Comparison of ENCODE assay signal across 7 mouse cellular contexts in the genomic region with DNA sequence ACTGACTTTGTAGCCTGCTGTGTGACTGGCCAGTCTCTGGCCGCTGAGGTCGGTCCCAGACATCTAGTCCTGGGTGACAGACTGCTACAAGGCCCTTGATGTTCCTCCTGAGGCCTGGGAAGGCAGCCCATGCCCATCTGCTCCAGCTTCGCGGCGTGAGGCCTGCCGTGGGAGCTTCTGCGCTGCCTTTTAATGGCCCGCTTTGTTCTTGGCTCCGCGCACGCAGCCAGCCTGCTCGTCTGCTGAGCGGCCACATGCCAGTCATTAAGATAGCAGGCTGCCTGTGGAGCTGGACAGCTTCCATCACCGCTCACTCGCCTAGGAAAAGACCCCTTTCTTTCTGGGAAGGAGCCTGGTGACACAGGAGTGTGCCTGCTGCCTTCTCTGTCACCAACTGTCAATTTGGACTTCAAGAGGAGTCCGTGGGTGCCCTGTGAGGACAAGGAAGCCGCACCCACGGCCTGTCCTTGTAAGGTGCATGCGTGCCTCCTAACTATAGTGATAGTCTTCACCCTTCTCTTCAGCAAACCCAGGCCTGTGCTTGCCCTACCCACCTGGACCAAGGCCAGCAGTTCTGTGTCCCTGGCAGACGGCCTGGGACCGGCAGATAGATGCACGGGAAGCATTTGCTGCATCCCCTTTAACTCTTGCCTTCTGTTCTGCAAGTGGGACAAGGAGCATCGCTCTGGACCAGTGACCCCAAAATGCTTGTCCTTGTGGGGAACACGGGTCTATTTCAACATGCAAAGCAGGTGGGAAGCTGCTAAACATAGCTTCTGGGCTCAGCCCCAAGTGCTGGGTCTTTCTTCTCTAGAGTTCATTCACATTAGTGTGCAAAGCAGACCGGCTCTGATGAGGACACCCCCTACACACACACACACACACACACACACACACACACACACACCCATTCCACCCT.
DNase-seq lines count a peak whose midpoint lies in the region; ATAC-seq lines count a peak whose summit lies in the region.

No protein-coding gene starts in this region.

- peak overlapping the region; percentile 6; the same call in 1 of the 2 replicates for H3K4me3 ChIP-seq in forebrain, embryonic 13.5 days
- H3K4me3 ChIP-seq in heart, embryonic 16.5 days (ENCODE audit: low read length) = 0 out of 2 replicates have a peak overlapping the region, but pooled peaks have one; percentile 9

- H3K4me2 ChIP-seq in forebrain, embryonic 13.5 days = peak overlapping the region; percentile 37
- peak overlapping the region; percentile 52 for H3K4me2 ChIP-seq in heart, embryonic 16.5 days (ENCODE audit: low read depth, low read length)

- DNase-seq in cerebellum, adult 8-10 months = peak; percentile 88
- DNase-seq in kidney, postnatal 4 days = peak; percentile 58 to 65
- peak; percentile 54 to 58 for DNase-seq in lung, adult 18-20 months
- DNase-seq in ovary, adult 18-20 months (ENCODE audit: low spot score) = peak; percentile 54
- DNase-seq in natural killer cell, adult 2 months (ENCODE audit: low spot score in 2 of 2) = no peak

- peak overlapping the region; percentile 50 for H3K9ac ChIP-seq in forebrain, embryonic 13.5 days
- peak overlapping the region; percentile 58 for H3K9ac ChIP-seq in heart, embryonic 16.5 days (ENCODE audit: low read length)

- peak overlapping the region; percentile 98 for H3K27ac ChIP-seq in forebrain, embryonic 13.5 days
- H3K27ac ChIP-seq in heart, embryonic 16.5 days (ENCODE audit: low read length) = peak overlapping the region; percentile 93

- H3K4me1 ChIP-seq in forebrain, embryonic 13.5 days = peaks cover 35% of the 10 kb centered on the region
- peaks cover 19% of the 10 kb centered on the region for H3K4me1 ChIP-seq in heart, embryonic 16.5 days (ENCODE audit: control insufficient read depth, insufficient read depth, low read length)

- H3K27me3 ChIP-seq in forebrain, embryonic 13.5 days = no peaks in the 10 kb centered on the region
- no peaks in the 10 kb centered on the region for H3K27me3 ChIP-seq in heart, embryonic 16.5 days (ENCODE audit: control insufficient read depth, insufficient read depth, low read length)

- ATAC-seq in forebrain, embryonic 13.5 days = peak; percentile 94
- peak; percentile 88 for ATAC-seq in heart, embryonic 16.5 days (replicated peaks; ENCODE audit: extremely low read depth, insufficient read depth, low FRiP score)

- peaks cover 9% of the 10 kb centered on the region; the same call in 1 of the 2 replicates for H3K9me3 ChIP-seq in forebrain, embryonic 13.5 days (replicated peaks)
- H3K9me3 ChIP-seq in heart, embryonic 16.5 days (replicated peaks; ENCODE audit: control insufficient read depth, low read length) = peaks cover 7% of the 10 kb centered on the region

- 15% methylated on average over 25 of the region's 25 CpGs for WGBS in forebrain, embryonic 13.5 days
- WGBS in heart, embryonic 16.5 days = 14% methylated on average over 25 of the region's 25 CpGs

- no peaks in the 10 kb centered on the region for H3K36me3 ChIP-seq in forebrain, embryonic 13.5 days (ENCODE audit: poor library complexity, severe bottlenecking)
- no peaks in the 10 kb centered on the region for H3K36me3 ChIP-seq in heart, embryonic 16.5 days (ENCODE audit: control insufficient read depth, insufficient read depth)

Comparison
In these comparisons a context has a peak if more than half of its experiments do, and no peak if none do; other contexts are left out.
1. DNase-seq: peak in cerebellum, adult 8-10 months (single experiment), kidney, postnatal 4 days (2 of 2), lung, adult 18-20 months (2 of 2) and ovary, adult 18-20 months (single experiment); none in natural killer cell, adult 2 months (0 of 2).